Mouse (Mus musculus) brain, embryonic 14.5 days (tissue): ENCODE measurements around the gene Neo1. TPM values are rescaled to one million over a fixed set of nuclear protein-coding genes. Genes with fewer than 3 reads are reported as not detected.
"Not testable (repeated sequence)": the region's sequence is repeated elsewhere in the genome, so short reads cannot be mapped to it uniquely, and the experiment has no call there.

Experiments used
- DNase-seq: peaks from one replicate; pipeline ENCODE4 v3.0.0-alpha.2; 2011; ENCODE audit warnings: low read depth
- CTCF ChIP-seq: fragments of 200-500 bp; IDR thresholded peaks from 2 replicates; pipeline ENCODE4 v1.5.1; 2012; ENCODE audit warnings: inconsistent platforms, mild to moderate bottlenecking, moderate library complexity, borderline replicate concordance; ENCODE audit not compliant: insufficient read depth, insufficient read length; ENCODE audit errors: extremely low read depth
- POLR2A ChIP-seq: fragments of 200-500 bp; IDR thresholded peaks from 2 replicates; pipeline ENCODE4 v1.6.1; 2012; ENCODE audit warnings: mild to moderate bottlenecking, inconsistent platforms, borderline replicate concordance; ENCODE audit not compliant: poor library complexity, insufficient read depth, insufficient read length, severe bottlenecking; ENCODE audit errors: extremely low read depth
- polyA plus RNA-seq: library from polyadenylated mRNA; depleted of rRNA; stranded (reverse); fragments of >200 nt; gene quantifications from 2 replicates; pipeline ENCODE4 v1.2.3, GENCODE M21; 2012

Gene Neo1
- polyA plus RNA-seq, 1 experiment, result 98.3 TPM

DNA sequence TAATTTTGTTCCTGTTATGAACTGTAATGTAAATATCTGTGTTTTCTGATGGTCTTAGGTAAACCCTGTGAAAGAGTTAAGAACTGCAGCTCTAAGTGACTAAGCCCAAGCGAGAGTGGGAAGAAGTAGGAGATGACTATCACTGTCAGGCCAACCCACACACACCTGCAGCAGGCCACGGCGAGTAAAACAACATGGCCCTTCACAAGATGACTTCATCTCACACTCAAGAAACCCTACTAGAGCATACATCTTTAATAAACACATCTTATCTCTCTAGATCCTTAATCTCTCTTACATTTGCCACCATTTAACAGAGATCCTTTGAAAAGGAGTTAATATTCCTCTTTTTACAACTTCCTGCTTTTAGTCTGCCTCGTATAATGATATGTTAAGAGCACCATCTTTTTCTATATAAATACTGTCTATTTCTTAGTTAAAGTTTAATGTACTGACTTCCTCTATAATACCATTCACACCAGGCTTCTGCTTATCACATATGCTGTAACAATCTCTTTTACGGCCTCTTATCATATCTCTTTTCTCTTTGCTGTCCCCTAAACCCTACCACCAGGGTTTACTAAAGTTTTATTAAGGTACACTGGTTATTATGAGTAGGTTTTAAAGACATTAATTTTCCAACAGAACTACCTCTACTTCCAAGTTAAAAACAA, 46.8 kb downstream of the Neo1 start:
- no peak for DNase-seq

DNA sequence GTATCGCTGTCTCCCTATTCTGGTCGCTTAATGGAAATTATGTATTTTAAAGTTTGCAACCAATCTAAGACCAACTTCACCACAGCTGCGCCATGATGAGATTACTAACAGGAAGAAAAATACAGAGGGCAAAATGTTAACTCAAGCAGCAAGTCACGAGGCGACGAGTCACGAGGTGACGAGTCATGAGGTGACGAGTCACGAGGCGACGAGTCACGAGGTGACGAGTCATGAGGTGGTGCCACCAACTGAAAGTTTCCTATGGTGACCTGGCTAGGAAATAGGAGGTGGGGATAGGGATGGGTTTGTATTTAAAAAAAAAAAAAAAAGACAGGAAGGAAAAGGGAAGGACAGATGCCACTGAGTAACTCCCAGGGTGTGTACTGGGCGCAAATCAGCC, 57.2 kb downstream of the Neo1 start:
- TF ChIP-seq POLR2A (no peak), CTCF (no peak)
- no peak for DNase-seq

More for the DNA sequence above, 46.8 kb downstream of the Neo1 start:
- TF ChIP-seq POLR2A (no peak), CTCF (no peak)

DNA sequence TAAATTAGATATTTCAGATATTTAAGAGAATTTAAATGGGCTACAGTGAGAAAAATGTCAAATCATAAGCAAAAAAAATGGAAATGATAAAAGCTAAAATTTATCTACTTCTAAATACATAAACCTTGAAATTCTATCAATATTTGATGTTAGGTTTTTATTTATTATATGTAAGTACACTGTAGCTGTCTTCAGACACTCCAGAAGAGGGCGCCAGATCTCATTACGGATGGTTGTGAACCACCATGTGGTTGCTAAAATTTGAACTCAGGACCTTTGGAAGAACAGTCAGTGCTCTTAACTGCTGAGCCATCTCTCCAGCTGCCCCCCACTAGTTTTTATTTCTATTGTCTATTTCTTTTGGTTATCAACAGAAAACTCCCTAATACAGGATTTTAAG, 65.1 kb downstream of the Neo1 start:
- DNase-seq, result not testable (repeated sequence)

DNA sequence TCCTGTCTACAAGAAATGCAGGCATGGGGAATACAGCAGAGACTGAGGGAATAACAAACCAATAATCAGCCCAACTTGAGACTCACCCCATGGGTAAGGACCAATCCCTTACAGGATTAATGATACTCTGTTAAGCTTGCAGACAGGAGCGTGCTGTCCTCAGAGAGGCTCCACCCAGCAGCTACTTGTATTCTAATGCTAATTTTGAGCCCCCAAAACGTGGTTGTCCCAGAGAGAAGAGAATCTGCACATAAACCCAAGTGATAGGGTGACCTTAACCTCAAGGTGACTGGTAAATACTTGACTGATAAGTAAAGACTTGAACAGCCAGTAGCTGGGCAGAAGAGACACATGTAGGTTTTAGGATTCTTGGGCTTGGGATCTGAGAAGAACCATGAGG, 68.9 kb downstream of the Neo1 start:
- TF ChIP-seq POLR2A, result no peak
- no peak for TF ChIP-seq CTCF
- no peak for DNase-seq

DNA sequence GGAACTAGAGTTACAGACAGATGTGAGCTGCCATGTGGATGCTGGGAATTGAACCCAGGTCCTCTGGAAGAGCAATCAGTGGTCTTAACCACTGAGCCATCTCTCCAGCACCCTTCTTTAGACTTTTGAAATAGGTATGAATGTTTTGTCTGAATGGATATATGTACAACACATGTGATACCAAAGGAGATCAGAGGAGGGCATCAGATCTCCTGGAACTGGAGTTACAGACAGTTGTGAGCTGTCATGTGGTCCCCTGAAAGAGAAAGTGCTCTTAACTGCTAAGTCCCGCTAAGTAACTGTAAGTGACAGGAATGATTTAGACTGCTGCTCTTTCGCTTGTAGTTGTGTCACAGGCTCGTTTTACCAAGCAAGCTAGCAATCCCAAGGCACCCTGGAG, 80.7 kb downstream of the Neo1 start:
- DNase-seq, result peak; percentile 8
- TF ChIP-seq POLR2A (no peak), CTCF (no peak)

DNA sequence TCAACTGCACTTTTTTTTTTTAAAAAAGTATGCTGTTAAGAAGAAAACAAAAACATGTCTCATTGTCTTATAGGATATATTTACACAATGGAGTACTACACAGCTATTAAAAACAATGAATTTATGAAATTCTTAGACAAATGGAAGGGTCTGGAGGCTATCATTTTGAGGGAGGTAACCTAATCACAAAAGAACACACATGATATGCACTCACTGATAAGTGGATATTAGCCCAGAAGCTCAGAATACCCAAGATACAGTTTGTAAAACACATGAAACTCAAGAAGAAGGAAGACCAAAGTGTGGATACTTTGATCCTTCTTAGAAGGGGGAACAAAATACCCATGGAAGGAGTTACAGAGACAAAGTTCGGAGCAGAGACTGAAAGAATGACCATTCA, 90.3 kb downstream of the Neo1 start:
- DNase-seq, result not testable (repeated sequence)

DNA sequence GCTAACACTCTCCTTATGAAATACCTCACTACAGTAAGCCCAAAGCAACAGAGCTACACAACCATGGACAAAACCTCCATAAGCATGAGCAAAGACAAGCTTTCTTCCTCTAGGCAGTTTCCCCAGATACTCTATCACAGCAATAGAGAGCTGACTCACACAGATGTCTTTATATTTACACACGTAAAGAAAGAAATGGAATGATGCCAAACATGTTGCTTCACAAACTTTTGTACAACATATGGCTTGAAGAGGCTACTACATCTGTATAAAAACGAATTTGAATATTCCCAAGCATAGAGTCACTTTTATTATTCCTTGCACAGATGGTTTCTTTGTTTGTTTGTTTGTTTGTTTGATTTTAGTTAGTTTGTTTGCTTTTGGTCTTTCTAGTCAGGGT, 101.5 kb downstream of the Neo1 start:
- no peak for TF ChIP-seq POLR2A
- TF ChIP-seq CTCF, result no peak
- DNase-seq, result no peak

DNA sequence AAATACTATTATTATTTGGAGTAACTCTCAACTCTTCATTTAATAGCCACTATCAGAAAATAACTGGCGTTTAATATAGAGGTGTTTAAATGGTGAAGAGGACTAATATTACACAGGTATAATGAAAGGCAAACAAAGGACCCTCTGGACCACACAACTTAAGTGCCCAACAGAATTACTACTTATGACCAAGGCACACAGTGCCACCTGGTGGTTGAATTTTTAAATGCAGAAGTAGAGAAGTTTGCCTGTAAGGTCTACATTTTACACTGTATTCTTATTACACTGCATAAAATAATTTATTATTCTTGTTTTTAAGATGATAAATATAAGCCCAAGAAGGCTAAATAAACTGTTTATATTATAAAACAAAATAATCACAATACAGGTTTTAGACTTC, 108.1 kb downstream of the Neo1 start:
- TF ChIP-seq CTCF (peak; percentile 64), POLR2A (no peak)
- DNase-seq, result peak; percentile 86

DNA sequence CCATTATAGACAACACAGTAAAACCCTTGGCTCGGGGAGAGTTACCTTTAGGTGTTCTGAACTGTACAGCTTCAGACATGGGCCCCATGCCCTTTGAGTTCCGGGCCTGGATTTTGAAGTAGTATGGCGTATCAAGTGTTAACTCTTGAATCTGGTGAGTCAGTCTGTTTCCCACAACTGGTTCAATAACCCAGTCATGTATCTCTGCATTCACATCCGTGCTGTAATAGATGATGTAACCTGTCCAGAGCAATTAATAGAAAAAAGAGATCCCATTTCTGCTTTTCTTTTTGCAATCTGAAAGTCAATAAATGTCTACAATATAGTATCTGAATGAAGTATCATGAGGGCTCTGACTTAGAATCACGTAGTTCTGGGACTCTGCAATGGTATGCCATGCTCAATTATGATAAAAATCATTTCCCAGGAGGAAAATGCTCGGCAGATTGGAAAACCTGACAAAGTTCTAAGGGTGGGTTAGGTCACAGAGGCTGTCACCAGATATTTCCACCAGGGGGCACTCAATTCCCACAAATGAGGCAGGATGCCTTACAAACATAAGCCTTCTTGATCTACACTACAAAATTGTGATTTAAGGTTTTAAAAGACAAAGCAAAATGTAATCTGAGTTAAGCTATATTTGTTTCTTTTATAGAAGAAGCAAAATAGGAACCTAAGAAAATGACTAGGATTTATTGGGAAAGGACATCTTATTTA, 133.2 kb downstream of the Neo1 start:
- DNase-seq, result peak; percentile 79
- TF ChIP-seq CTCF (peak; percentile 77; the same call in 1 of the 2 replicates), POLR2A (no peak)

DNA sequence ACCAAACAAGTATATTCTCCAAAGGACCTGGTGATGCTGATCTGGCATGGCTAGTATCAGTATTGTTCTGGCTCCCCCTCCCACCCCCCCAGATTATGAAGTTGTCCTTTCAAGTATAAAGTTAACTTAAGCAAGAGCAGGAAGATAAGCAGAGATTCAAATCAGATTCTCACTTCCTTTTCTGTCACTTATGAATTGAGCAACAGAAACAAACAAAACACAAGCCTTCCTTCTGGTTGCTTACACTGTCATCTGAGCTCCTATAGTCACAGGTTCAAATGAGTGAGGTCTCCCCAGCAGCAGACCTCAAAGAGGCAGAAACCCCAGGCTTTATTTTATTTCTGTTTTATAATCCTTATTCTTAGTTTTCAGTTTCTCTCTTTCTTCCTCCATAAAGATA, 136.6 kb downstream of the Neo1 start:
- no peak for DNase-seq
- TF ChIP-seq POLR2A (no peak), CTCF (no peak)

DNA sequence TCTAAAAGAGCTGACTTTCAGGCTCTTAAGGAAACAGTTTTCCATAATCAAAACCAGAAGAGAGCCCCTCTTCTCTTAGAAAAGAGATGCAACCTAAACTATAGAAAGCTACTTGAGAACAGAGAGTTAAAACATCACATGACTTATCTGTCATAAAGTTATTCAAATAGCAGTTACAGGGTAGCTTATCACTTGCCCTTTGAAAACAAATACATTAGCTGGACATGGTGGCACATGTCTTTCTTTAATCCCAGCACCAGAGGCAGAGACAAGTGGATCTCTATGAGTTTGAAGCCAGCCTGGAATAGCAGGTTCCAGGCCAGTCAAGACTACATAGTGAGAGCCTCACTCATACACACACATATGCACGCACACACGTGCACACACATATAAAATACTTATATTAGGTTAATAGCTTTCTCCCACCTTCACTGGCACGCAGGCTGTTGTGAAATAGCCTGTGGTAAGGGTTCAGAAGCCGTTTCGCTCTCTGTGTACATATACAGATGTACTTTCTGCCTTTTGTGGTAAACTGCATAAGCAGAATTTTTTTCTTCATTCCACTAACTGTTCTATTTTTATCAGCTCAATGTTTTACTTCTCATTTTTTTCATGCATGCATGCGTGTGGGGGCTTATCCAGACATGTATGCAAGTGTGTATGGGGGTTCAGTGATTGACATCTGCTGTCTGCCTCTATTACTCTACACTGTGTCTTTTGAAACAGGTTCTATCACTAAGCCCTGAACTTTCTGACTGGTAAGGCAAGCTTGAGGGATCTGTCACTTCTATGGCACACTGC, 144.2 kb downstream of the Neo1 start:
- TF ChIP-seq CTCF (no peak), POLR2A (no peak)
- no peak for DNase-seq

DNA sequence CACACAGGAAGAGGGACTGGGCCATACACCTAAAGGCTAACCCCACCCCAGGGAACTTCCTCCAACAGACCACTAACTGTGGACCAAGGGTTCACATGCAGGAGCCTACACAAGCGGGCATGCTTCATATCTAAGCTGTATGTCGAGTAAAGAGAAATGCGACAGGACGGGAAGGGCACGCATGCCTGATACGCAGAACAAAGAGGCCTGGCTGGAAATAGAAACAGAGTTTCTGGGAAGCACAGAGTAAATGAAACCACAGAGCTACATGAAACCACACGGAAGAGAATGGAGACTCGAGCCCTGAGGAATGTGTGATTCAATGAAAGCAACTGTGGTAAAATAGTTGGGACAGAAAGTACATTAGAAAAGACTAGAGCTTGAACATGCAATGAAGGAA, 145.3 kb downstream of the Neo1 start:
- no peak for TF ChIP-seq CTCF
- TF ChIP-seq POLR2A, result no peak

DNA sequence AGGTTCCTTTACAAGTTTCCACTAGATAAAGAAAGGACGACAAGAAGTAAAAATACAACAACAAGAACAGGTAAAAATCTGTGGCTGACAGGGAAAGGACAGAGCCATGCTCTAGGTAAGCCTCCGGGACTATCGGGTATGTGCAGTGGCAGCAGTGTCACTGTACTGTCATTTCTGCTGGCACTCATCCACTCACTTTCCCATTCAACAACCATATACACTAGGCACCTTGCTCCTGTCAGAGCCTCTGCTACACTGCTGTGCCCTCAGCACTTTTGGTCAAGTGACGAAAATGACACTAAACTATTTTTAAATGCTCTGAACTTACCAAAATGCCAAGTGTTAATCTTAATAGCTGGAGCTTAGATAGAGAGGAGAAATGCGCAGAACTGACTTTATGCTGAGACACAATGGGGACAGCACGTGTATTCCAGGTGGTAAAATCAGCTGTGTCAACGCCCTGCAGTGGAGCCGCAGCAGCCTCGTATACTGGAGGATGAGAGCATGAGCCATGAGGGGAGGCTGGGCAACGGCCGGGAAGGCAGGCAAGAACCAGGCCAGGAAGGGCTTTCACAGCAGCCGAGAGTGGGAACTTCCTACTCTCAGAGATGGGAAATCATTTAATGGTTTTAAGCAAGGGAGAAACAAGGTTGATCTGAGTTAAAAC, 146.3 kb downstream of the Neo1 start:
- no peak for TF ChIP-seq POLR2A
- no peak for TF ChIP-seq CTCF
- DNase-seq, result no peak

More for the DNA sequence above, 145.3 kb downstream of the Neo1 start:
- no peak for DNase-seq
